Mouse (Mus musculus): Measurements from ENCODE around the gene Hmcn2. TPM values are rescaled to one million over a fixed set of nuclear protein-coding genes. Genes with fewer than 3 reads are reported as not detected.

Hmcn2 gene
- polyA plus RNA-seq (2017; shearing (Covaris generic)), result under 1 TPM; 0.48 to 0.53 TPM

- ATAC-seq, result no peak
Measured at GRCm38 (mm10) chr2:31314007-31314465, at the start of gene Hmcn2. Gene Hmcn2, plus strand, starts transcription at chr2:31314415.

- ATAC-seq, result no peak
Measured at GRCm38 (mm10) chr2:31267447-31267846, 46.8 kb upstream of the Hmcn2 start.

DNA sequence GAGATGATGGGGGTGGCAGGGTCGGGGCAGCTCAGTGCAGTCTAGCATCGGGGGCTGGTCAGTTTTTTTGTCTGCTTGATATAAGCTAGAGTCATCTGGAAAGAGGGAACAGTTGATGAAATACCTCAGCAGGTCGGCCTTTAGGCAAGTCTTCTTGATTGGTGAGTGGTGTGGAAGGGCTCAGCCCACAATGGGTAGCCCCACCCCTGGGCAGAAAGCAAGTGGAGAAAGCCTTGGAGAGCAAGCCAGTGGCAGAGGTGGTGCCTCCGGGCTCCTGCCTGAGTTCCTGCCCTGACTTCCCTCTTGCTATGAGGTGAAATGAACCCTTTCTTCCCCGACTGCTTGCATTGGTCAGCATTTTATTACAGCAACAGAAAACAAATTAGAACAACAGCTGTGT, 45.6 kb upstream of the Hmcn2 start:
- ATAC-seq, result no peak

- no peak for ATAC-seq
Measured at GRCm38 (mm10) chr2:31269188-31269587, 45.0 kb upstream of the Hmcn2 start.

DNA sequence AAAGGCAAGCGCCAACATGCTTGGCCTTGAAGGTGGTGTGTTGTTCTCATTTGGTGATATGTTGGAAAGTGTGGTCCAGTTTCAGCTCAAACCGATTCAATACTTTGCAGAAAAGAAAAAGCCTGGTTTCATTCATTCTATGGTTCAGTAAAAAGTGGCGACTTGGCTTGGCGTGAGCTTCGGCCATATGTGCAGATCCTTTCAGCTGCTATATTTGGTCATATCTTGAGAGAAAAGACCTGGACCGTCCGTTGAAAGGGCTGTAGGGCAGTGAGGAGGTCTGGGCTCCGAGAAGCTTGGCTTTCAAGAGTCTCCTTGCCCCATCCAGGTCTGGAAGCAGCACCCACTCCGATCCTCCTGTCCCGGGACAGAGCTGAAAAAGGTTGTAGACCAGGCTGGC, 44.4 kb upstream of the Hmcn2 start:
- ATAC-seq, result no peak

- no peak for ATAC-seq
Measured at GRCm38 (mm10) chr2:31270470-31270869, 43.7 kb upstream of the Hmcn2 start.

DNA sequence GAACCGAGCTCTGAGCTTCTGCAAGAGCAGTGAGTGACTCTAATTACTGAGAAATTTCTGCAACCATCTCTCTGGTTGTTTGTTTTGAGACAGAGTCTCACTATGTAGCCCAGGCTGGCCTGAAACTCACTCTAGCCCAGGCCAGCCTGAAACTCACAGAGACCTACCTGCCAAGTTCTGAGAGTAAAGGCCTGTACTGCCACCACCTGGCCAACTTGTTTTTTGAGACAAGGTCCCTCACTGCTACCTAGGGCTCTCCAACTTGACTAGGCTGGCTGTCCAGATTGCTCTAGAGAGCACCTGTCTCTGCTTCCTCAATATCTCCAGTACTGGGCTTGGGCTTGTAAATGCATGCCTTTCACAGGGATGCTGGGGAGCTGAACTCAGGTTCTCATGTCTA, 43.1 kb upstream of the Hmcn2 start:
- no peak for ATAC-seq

- no peak for ATAC-seq
Measured at GRCm38 (mm10) chr2:31274993-31275392, 39.2 kb upstream of the Hmcn2 start.

GRCm38 (mm10) chr2:31277810-31278209, 36.4 kb upstream of the Hmcn2 start:
- ATAC-seq, result no peak

- no peak for ATAC-seq
Measured at GRCm38 (mm10) chr2:31278483-31278882, 35.7 kb upstream of the Hmcn2 start.

DNA sequence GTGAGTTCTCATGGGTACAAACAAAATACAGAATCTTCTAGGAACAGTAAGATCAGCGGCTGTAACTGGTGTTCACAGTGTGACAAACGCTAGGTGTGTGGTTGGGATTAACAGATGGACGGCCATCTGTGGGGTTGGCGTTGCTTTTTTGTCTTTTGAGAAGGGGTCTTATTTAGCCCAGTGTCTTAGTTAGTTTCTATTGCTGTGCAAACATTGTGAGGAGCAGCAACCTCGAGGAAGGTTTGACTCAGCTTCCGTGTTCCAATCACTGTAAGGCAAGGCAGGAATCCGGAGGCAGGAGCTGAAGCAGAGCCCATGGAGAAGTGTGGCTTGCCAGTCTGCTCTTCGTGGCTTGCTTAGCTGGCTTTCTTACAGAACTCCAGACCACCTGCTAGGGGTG, 33.1 kb upstream of the Hmcn2 start:
- ATAC-seq, result no peak

DNA sequence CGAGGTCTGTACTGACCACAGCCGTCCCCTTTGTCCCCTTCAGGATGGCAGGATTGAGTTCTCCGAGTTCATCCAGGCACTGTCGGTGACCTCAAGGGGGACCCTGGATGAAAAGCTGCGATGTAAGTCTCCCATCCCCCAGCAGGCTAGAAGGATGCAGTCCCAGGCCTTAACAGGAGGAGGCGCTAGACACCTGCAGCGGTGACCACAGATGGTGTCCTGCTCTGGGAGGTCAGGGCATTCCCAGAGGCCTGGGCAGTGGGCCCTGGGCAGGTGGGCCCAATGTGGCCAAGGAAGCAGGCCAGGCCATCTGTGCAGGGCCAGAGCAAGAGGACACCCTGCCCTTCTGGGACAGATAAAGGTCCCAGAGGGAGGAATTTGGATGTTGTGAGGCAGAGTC, 31.9 kb upstream of the Hmcn2 start:
- ATAC-seq, result no peak

DNA sequence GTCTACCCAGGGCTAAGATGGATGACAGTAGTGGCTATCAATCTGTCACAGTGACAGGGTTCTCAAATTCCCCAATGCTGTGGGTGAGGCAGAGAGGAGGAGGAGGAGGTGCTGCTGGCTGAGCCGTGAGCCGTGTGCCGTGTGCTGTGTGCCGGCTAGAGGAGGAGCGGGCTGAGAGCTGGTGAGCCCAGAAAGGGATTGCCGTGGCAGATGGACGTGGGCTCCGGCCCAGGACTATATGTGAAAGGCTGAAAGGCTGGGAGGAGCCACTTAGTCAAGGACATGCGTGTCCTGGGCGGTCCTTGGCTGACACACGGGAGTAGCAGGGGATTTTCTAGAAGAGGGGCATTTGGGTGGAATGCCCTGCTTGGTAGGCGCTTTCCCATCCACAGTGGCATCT, 31.3 kb upstream of the Hmcn2 start:
- no peak for ATAC-seq

DNA sequence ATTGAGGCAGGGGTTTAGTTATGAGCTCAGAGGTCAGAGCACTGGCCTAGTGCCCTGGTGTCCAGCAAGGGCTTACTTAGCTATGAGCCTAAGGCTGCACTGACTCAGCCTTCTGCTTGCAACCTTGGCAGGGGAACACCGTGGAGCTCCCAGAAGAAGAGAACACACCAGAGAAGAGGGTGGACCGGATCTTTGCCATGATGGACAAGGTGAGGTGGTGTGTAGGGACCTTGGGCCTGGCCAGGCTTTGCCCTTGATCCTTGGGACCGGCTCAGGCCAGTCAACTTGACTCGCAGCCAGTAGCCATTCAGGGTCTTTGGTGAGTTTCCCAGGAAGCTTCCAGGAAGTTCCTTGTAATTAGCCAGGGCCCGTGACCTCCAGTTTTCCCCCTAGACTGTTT, 29.7 kb upstream of the Hmcn2 start:
- ATAC-seq, result no peak

GRCm38 (mm10) chr2:31291421-31291820, 22.8 kb upstream of the Hmcn2 start:
- ATAC-seq, result peak; percentile 36

- ATAC-seq, result no peak
Measured at GRCm38 (mm10) chr2:31294985-31295384, 19.2 kb upstream of the Hmcn2 start.

GRCm38 (mm10) chr2:31296395-31296794, 17.8 kb upstream of the Hmcn2 start:
- ATAC-seq, result no peak

DNA sequence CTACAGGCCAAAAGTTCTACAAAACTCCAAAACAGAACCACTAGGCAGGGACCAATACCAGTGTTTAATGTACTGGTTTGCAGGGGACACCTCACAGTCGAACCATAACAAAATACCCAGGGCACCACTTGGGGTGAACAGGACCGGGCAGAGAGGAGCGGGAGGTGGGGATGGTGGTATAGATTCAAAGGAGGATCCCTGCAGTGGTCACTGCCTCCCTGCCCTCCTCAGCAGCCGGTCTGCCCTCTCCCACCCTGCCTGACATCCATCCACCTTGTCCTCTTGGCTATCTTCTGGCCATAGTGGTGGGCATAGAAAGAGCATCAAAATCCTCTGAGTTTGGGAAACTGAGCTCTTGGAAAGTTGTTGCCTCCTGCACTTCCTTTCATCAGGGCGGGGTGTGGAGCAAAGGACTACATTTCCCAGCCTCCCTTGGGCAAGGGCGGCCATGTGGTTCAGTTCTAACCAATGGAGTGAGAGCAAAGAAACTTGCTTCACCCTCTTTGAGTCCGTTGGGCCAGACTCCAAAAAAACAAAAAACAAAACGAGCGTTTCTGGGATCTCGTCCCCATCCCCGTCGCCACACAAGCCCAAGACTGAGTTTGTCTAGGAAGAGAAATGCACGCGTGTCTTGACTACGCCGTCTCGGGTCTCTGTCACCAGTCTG, 16.5 kb upstream of the Hmcn2 start:
- peak; percentile 93 for ATAC-seq

DNA sequence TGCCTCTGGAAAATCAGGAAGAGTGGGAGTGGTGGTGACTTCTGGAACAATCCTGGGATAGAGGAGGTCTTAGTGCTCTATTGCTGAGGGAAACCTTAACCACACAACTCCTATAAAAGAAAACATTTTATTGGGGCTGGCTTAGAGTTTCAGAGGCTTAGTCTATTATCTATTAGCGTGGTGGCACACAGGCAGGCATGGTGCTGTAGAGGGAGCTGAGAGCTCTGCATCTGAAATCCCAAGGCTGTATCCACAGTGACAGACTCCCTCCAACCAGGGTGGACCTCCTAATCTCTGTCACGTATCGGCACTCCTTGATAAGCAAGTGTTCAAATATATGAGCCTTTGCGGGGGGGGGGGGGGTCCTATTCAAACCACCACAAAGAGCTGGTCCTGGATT, 15.4 kb upstream of the Hmcn2 start:
- no peak for ATAC-seq

- no peak for ATAC-seq
Measured at GRCm38 (mm10) chr2:31299266-31299665, 14.9 kb upstream of the Hmcn2 start.

- no peak for ATAC-seq
Measured at GRCm38 (mm10) chr2:31299996-31300395, 14.2 kb upstream of the Hmcn2 start.

DNA sequence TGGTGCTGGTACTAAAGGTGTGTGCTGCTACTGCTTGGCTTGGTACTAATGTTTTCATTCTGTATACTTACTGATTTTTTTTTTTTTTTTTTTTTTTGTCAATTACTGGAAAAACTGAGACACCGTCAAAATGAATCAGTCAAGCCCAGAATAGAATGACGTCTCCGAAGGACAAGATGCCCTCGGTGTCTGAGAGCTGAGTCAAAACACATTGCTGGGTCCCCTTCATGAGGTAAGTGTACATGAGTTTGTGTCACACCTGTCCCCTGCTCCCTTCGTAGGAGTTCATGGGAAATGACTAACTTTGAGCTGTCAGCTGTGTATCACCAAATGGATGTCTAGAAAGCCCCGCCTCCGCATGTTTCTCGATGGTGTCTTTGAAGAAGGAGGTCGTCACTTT, 11.0 kb upstream of the Hmcn2 start:
- ATAC-seq, result no peak

DNA sequence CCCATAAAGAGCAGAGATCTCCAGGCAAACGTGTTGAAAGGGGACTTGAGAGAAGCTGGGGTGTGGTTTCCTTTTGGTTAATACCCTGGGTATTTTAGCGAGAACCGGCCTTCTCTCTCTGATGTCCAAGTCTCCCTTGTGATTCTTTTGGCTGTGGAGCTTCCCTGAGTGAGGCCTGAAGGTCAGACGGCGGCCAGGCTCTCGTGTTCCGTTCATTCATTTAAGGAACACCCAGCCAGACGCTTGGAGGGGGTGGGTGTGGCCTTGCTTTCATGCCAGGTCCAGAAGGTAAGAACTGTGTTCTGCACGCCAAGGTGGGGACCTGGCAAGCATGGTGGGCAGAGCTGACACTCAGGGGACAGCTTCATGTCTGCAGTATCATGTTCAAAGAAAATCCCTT, 10.0 kb upstream of the Hmcn2 start:
- no peak for ATAC-seq

DNA sequence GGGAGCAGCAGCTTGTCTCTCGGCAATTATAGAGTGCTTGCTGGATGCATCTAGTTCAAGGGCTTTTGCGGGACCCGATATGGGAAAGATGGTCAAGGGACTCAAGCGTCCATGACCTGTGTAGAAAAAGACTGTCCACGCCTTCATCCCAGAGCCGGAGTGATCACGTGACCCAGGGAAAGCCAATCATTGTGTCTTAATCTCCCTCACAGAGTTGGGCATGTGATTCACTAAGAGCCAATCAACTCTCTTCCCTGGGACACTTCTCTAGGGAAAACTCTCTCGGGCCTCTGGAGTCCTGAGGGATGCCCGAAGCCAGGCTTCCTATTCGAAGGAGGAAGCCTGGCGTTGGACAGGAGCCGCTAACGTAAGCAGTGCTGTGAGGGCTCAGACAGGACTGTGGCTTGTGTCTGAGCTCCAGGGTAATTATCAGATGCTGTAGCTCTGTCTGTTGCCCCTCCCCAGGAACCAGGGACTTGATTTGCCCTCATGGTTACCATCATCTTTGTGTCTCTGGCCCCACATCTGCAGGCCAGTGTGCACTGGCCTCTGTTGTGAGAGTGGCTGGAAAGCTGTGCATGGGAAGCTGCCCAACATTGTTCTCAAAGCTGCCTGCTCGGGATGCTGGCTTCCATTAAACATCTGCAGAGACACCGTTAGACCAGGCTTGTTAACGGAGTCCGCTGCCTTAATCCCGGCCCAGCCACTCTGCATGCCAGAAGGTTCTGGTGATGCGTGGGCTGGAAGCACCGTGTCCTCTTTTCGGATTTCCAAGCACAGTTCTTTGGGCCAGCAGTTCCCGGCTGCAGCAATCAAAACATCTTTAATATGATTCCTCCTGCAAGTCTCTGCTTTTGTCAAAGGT, 9.2 kb upstream of the Hmcn2 start:
- no peak for ATAC-seq
